Mouse (Mus musculus): ENCODE results near the gene Clstn1. TPM values are rescaled to one million over a fixed set of nuclear protein-coding genes. Genes with fewer than 3 reads are reported as not detected.
"Not testable (repeated sequence)": the region's sequence is repeated elsewhere in the genome, so short reads cannot be mapped to it uniquely, and the experiment has no call there.

Clstn1 gene
- polyA plus RNA-seq, 1 experiment from 2014 or later, result 64.3 TPM

- Histone ChIP-seq H3K4me2 (no peak overlapping the region), H3K9ac (replicated peaks) (no peak overlapping the region), H3K36me3 (no peaks in the 10 kb centered on the region), H3K27me3 (peaks cover 4% of the 10 kb centered on the region; the same call in 1 of the 2 replicates), H3K4me3 (replicated peaks) (no peak overlapping the region), H3K4me1 (replicated peaks) (peaks cover 21% of the 10 kb centered on the region), H3K27ac (no peak overlapping the region), H3K9me3 (no peaks in the 10 kb centered on the region)
- 67% methylated on average over 7 of the region's 7 CpGs for WGBS
- no peak for ATAC-seq (ENCODE audit: insufficient number of reproducible peaks, insufficient read depth, low FRiP score, low TSS enrichment, low read depth)
These were observed 16.0 kb downstream of the Clstn1 start for GRCm38 (mm10) chr4:149602236-149602635.

- no peak overlapping the region for H3K4me2 ChIP-seq
- no peaks in the 10 kb centered on the region for H3K9me3 ChIP-seq
- H3K4me1 ChIP-seq (replicated peaks), result peaks cover 37% of the 10 kb centered on the region
- H3K27me3 ChIP-seq, result peaks cover 3% of the 10 kb centered on the region
- WGBS, result 58% methylated on average over 1 of the region's 1 CpGs
- no peak overlapping the region for H3K9ac ChIP-seq (replicated peaks)
- no peaks in the 10 kb centered on the region for H3K36me3 ChIP-seq
- no peak overlapping the region for H3K4me3 ChIP-seq (replicated peaks)
- H3K27ac ChIP-seq, result no peak overlapping the region
- no peak for ATAC-seq (ENCODE audit: insufficient number of reproducible peaks, insufficient read depth, low FRiP score, low TSS enrichment, low read depth)
These were observed 17.6 kb downstream of the Clstn1 start for GRCm38 (mm10) chr4:149603860-149604259.

- no peak overlapping the region for H3K27ac ChIP-seq
- H3K9ac ChIP-seq (replicated peaks), result no peak overlapping the region
- no peak overlapping the region for H3K4me2 ChIP-seq
- H3K4me1 ChIP-seq (replicated peaks), result peaks cover 44% of the 10 kb centered on the region
- no peaks in the 10 kb centered on the region for H3K36me3 ChIP-seq
- no peaks in the 10 kb centered on the region; the same call in 1 of the 2 replicates for H3K27me3 ChIP-seq
- WGBS, result 77% methylated on average over 3 of the region's 3 CpGs
- no peak overlapping the region for H3K4me3 ChIP-seq (replicated peaks)
- no peak for ATAC-seq (ENCODE audit: insufficient number of reproducible peaks, insufficient read depth, low FRiP score, low TSS enrichment, low read depth)
- no peaks in the 10 kb centered on the region for H3K9me3 ChIP-seq
These were observed 18.2 kb downstream of the Clstn1 start for GRCm38 (mm10) chr4:149604518-149604917.

- Histone ChIP-seq H3K4me1 (replicated peaks) (peaks cover 43% of the 10 kb centered on the region), H3K4me2 (no peak overlapping the region), H3K27ac (no peak overlapping the region), H3K36me3 (no peaks in the 10 kb centered on the region), H3K27me3 (no peaks in the 10 kb centered on the region; the same call in 1 of the 2 replicates), H3K9me3 (no peaks in the 10 kb centered on the region), H3K4me3 (replicated peaks) (no peak overlapping the region), H3K9ac (replicated peaks) (no peak overlapping the region)
- no peak for ATAC-seq (ENCODE audit: insufficient number of reproducible peaks, insufficient read depth, low FRiP score, low TSS enrichment, low read depth)
- WGBS, result 83% methylated on average over 18 of the region's 18 CpGs
These were observed 19.8 kb downstream of the Clstn1 start for GRCm38 (mm10) chr4:149606056-149606455.

- Histone ChIP-seq H3K4me3 (replicated peaks) (no peak overlapping the region), H3K9ac (replicated peaks) (no peak overlapping the region), H3K36me3 (no peaks in the 10 kb centered on the region), H3K27me3 (no peaks in the 10 kb centered on the region; the same call in 1 of the 2 replicates), H3K4me1 (replicated peaks) (peaks cover 36% of the 10 kb centered on the region), H3K9me3 (no peaks in the 10 kb centered on the region), H3K4me2 (no peak overlapping the region), H3K27ac (no peak overlapping the region)
- 54% methylated on average over 15 of the region's 15 CpGs for WGBS
- no peak for ATAC-seq (ENCODE audit: insufficient number of reproducible peaks, insufficient read depth, low FRiP score, low TSS enrichment, low read depth)
These were observed 20.6 kb downstream of the Clstn1 start for GRCm38 (mm10) chr4:149606766-149607358.

GRCm38 (mm10) chr4:149607591-149608308 lies 21.5 kb downstream of the Clstn1 start:
- Histone ChIP-seq H3K4me2 (no peak overlapping the region), H3K27me3 (no peaks in the 10 kb centered on the region; the same call in 1 of the 2 replicates), H3K4me3 (replicated peaks) (no peak overlapping the region), H3K27ac (0 out of 2 replicates have a peak overlapping the region, but pooled peaks have one; percentile 19), H3K4me1 (replicated peaks) (peaks cover 31% of the 10 kb centered on the region), H3K9me3 (no peaks in the 10 kb centered on the region), H3K36me3 (no peaks in the 10 kb centered on the region), H3K9ac (replicated peaks) (0 out of 2 replicates have a peak overlapping the region, but pooled peaks have one; percentile 0)
- no peak for ATAC-seq (ENCODE audit: insufficient number of reproducible peaks, insufficient read depth, low FRiP score, low TSS enrichment, low read depth)
- 48% methylated on average over 20 of the region's 20 CpGs for WGBS

GRCm38 (mm10) chr4:149608309-149608638 lies 22.0 kb downstream of the Clstn1 start:
- 68% methylated on average over 6 of the region's 6 CpGs for WGBS

GRCm38 (mm10) chr4:149609256-149610025 lies 23.2 kb downstream of the Clstn1 start:
- Histone ChIP-seq H3K4me1 (replicated peaks) (peaks cover 36% of the 10 kb centered on the region), H3K4me2 (no peak overlapping the region), H3K27me3 (no peaks in the 10 kb centered on the region; the same call in 1 of the 2 replicates), H3K4me3 (replicated peaks) (no peak overlapping the region), H3K27ac (peak overlapping the region; percentile 57), H3K9ac (replicated peaks) (no peak overlapping the region), H3K9me3 (no peaks in the 10 kb centered on the region), H3K36me3 (no peaks in the 10 kb centered on the region)
- ATAC-seq (ENCODE audit: insufficient number of reproducible peaks, insufficient read depth, low FRiP score, low TSS enrichment, low read depth), result no peak
- WGBS, result 62% methylated on average over 8 of the region's 8 CpGs

More at GRCm38 (mm10) chr4:149608309-149608638, 22.0 kb downstream of the Clstn1 start:
- Histone ChIP-seq H3K27ac (0 out of 2 replicates have a peak overlapping the region, but pooled peaks have one; percentile 19), H3K27me3 (no peaks in the 10 kb centered on the region; the same call in 1 of the 2 replicates), H3K4me1 (replicated peaks) (peaks cover 31% of the 10 kb centered on the region), H3K4me3 (replicated peaks) (no peak overlapping the region), H3K9me3 (no peaks in the 10 kb centered on the region), H3K9ac (replicated peaks) (no peak overlapping the region), H3K36me3 (no peaks in the 10 kb centered on the region), H3K4me2 (no peak overlapping the region)
- no peak for ATAC-seq (ENCODE audit: insufficient number of reproducible peaks, insufficient read depth, low FRiP score, low TSS enrichment, low read depth)

GRCm38 (mm10) chr4:149611376-149612044 lies 25.2 kb downstream of the Clstn1 start:
- no peak overlapping the region for H3K27ac ChIP-seq
- no peak overlapping the region for H3K9ac ChIP-seq (replicated peaks)
- no peaks in the 10 kb centered on the region; the same call in 1 of the 2 replicates for H3K27me3 ChIP-seq
- ATAC-seq (ENCODE audit: insufficient number of reproducible peaks, insufficient read depth, low FRiP score, low TSS enrichment, low read depth), result no peak
- H3K36me3 ChIP-seq, result peaks cover 18% of the 10 kb centered on the region
- peaks cover 36% of the 10 kb centered on the region for H3K4me1 ChIP-seq (replicated peaks)
- peaks cover 4% of the 10 kb centered on the region for H3K9me3 ChIP-seq
- H3K4me3 ChIP-seq (replicated peaks), result no peak overlapping the region
- H3K4me2 ChIP-seq, result no peak overlapping the region
- WGBS, result 50% methylated on average over 10 of the region's 10 CpGs

GRCm38 (mm10) chr4:149613497-149613896 lies 27.2 kb downstream of the Clstn1 start:
- WGBS, result 77% methylated on average over 6 of the region's 6 CpGs
- not testable (repeated sequence) for H3K27me3 ChIP-seq; H3K27ac ChIP-seq; H3K4me2 ChIP-seq; H3K9me3 ChIP-seq; H3K9ac ChIP-seq (replicated peaks); H3K4me3 ChIP-seq (replicated peaks)
- Histone ChIP-seq H3K4me1 (replicated peaks) (peaks cover 16% of the 10 kb centered on the region), H3K36me3 (peaks cover 19% of the 10 kb centered on the region)
- ATAC-seq (ENCODE audit: insufficient number of reproducible peaks, insufficient read depth, low FRiP score, low TSS enrichment, low read depth), result 0 out of 2 replicates have a peak, but pooled peaks have one; percentile 26
